Mouse (Mus musculus): ENCODE data around the gene Prelp. TPM values are rescaled to one million over a fixed set of nuclear protein-coding genes. Genes with fewer than 3 reads are reported as not detected.

The Prelp gene
- polyA plus RNA-seq, 1 experiment, result 4.3 TPM

DNA sequence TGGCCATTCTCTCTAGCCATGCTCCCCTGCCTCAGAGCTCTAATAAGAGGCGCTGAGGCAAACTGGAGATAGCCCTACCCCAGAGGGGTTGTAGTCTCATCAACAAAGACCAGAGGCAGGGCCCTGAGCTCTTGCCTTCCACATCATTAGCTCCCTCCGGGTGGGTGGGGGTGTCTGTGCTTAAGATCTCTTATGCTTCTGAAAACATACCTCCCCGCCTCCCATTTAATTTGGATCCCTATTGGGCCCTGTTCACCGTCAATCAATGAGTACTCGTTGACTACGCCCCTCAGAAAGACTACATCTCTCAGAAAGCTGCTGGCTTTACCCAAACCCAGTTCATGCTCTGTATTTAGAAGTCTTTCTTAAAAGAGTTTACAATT, 3.1 kb downstream of the Prelp start:
- H3K36me3 ChIP-seq (ENCODE audit: control insufficient read depth, insufficient read depth, low read length), result no peaks in the 10 kb centered on the region
- peaks cover 2% of the 10 kb centered on the region for H3K4me1 ChIP-seq (ENCODE audit: control insufficient read depth, insufficient read depth, low read length)
- no peak overlapping the region for H3K4me3 ChIP-seq (ENCODE audit: control insufficient read depth, low read depth, low read length)
- H3K27me3 ChIP-seq (ENCODE audit: control insufficient read depth, insufficient read depth, low read length), result no peaks in the 10 kb centered on the region
- no peak for TF ChIP-seq POLR2A (IDR thresholded peaks at IDR 0.05; ENCODE audit: control insufficient read depth, low read depth, low read length)
- TF ChIP-seq CTCF (IDR thresholded peaks at IDR 0.05; ENCODE audit: control insufficient read depth, insufficient read depth, insufficient replicate concordance, low read depth, low read length), result no peak
- H3K27ac ChIP-seq (ENCODE audit: control insufficient read depth, insufficient read depth, low read depth, low read length), result peak overlapping the region; percentile 79

DNA sequence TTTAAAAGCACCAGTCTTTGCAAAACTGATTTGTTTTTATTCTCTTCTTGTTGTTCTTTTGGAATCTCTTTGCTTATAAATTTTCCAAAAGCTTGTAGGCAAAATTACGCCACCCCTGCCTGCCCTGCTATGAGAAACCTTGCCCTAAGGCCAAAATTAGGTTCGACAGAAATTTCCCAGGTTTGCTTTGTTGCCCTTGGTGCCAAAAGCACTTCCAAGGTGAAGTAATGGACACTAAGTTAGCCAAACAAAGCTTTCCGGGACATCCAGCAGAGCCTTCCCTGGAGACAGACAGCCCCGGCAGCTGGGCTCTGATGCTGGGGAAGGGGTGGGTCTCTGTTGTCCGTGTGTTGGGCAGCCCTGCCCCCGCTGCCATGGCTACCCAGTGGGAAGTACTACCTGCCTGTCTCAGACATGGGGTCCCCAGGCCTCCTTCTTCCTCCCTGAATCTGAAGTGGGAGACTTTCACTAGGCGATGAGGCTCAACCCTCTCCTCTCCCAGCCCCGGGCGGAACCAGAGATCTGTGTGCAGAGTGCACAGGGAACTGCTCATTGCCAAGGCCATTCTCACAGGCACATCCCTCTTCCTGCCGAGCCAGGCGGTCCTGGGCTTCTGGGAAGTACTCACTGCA, 3.6 kb downstream of the Prelp start:
- Histone ChIP-seq H3K4me3 (ENCODE audit: control insufficient read depth, low read depth, low read length) (0 out of 2 replicates have a peak overlapping the region, but pooled peaks have one; percentile 21), H3K4me1 (ENCODE audit: control insufficient read depth, insufficient read depth, low read length) (peaks cover 2% of the 10 kb centered on the region), H3K27ac (ENCODE audit: control insufficient read depth, insufficient read depth, low read depth, low read length) (peak overlapping the region; percentile 79), H3K36me3 (ENCODE audit: control insufficient read depth, insufficient read depth, low read length) (no peaks in the 10 kb centered on the region), H3K27me3 (ENCODE audit: control insufficient read depth, insufficient read depth, low read length) (no peaks in the 10 kb centered on the region)
- TF ChIP-seq CTCF (IDR thresholded peaks at IDR 0.05; ENCODE audit: control insufficient read depth, insufficient read depth, insufficient replicate concordance, low read depth, low read length), result no peak
- peak; percentile 42 for TF ChIP-seq POLR2A (IDR thresholded peaks at IDR 0.05; ENCODE audit: control insufficient read depth, low read depth, low read length)

DNA sequence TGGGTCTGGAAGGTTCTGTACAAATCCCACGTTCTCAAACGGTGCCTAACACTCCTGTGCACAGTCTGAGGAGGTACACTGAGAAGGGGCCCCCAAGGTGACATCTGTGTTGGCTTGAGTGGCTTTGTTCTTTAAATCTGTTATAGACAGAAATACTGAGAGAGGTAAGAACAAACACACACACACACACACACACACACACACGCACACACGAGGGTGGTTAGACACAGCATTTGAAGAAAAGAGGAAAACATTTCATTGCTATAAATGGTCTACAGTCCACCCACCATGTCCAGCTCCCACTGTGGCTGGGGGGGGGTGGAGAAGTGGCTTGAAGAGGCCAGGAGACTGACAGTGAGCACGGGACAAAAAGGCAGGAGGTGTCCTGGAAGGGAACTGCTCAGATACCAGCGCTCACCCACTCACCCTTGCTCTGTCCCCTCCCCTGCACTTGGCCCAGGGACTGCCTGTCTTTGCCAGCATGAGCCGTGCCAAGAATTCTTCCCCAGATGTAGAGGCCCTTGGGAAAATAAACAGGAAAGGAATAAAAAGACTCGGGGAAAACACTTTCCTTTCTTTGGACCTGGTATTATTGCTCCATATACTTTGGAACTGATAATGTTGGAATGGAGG, 5.4 kb downstream of the Prelp start:
- H3K27me3 ChIP-seq (ENCODE audit: control insufficient read depth, insufficient read depth, low read length), result no peaks in the 10 kb centered on the region
- TF ChIP-seq CTCF (IDR thresholded peaks at IDR 0.05; ENCODE audit: control insufficient read depth, insufficient read depth, insufficient replicate concordance, low read depth, low read length) (no peak), POLR2A (IDR thresholded peaks at IDR 0.05; ENCODE audit: control insufficient read depth, low read depth, low read length) (no peak)
- H3K36me3 ChIP-seq (ENCODE audit: control insufficient read depth, insufficient read depth, low read length), result no peaks in the 10 kb centered on the region
- no peak overlapping the region for H3K4me3 ChIP-seq (ENCODE audit: control insufficient read depth, low read depth, low read length)
- peak overlapping the region; percentile 71 for H3K27ac ChIP-seq (ENCODE audit: control insufficient read depth, insufficient read depth, low read depth, low read length)
- peaks cover 2% of the 10 kb centered on the region for H3K4me1 ChIP-seq (ENCODE audit: control insufficient read depth, insufficient read depth, low read length)

DNA sequence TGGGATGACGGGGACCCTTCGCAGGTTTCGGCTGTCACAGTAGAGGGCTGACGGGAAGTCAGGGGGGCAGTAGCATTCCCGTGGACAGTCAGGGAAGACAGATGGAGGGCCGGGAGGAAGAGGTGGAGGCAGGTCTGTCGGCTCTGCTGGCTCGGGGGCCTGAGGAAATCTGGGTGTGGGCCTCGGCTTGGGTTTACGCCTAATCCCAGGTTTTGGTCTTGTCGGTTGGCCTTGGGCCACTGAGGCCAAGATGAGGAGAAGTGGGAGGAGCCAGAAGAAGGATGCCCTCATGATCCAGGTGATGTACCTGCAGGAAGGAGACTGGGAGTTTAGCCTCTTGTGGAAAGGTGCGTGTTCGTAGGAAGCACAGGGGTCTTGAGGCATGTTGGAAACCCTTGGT, 6.1 kb downstream of the Prelp start:
- TF ChIP-seq POLR2A (IDR thresholded peaks at IDR 0.05; ENCODE audit: control insufficient read depth, low read depth, low read length) (no peak), CTCF (IDR thresholded peaks at IDR 0.05; ENCODE audit: control insufficient read depth, insufficient read depth, insufficient replicate concordance, low read depth, low read length) (no peak)
- H3K36me3 ChIP-seq (ENCODE audit: control insufficient read depth, insufficient read depth, low read length), result no peaks in the 10 kb centered on the region
- no peak overlapping the region for H3K4me3 ChIP-seq (ENCODE audit: control insufficient read depth, low read depth, low read length)
- no peaks in the 10 kb centered on the region for H3K27me3 ChIP-seq (ENCODE audit: control insufficient read depth, insufficient read depth, low read length)
- no peak overlapping the region for H3K27ac ChIP-seq (ENCODE audit: control insufficient read depth, insufficient read depth, low read depth, low read length)
- peaks cover 2% of the 10 kb centered on the region for H3K4me1 ChIP-seq (ENCODE audit: control insufficient read depth, insufficient read depth, low read length)

DNA sequence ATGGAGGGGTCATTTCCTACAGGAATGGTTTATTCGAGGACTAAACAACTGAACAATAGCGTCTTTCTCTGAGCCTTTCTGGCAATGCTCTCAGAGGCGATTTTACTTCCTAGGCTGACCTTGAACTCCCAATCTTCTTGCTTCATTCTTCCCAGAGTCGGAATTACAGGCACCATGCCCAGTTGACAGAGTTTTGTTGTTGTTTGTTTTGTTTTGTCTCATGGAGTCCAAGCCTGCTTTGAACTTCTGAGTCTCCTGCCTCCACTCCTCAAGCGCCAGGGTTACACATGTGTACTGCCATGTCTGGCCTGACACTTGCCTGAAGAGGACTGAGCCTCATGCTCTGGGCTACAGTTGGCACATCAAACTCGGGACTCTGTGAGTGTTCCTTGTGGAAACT, 8.2 kb downstream of the Prelp start:
- Histone ChIP-seq H3K4me3 (ENCODE audit: control insufficient read depth, low read depth, low read length) (no peak overlapping the region), H3K36me3 (ENCODE audit: control insufficient read depth, insufficient read depth, low read length) (no peaks in the 10 kb centered on the region), H3K27me3 (ENCODE audit: control insufficient read depth, insufficient read depth, low read length) (no peaks in the 10 kb centered on the region), H3K4me1 (ENCODE audit: control insufficient read depth, insufficient read depth, low read length) (peaks cover 4% of the 10 kb centered on the region), H3K27ac (ENCODE audit: control insufficient read depth, insufficient read depth, low read depth, low read length) (peak overlapping the region; percentile 18)
- TF ChIP-seq CTCF (IDR thresholded peaks at IDR 0.05; ENCODE audit: control insufficient read depth, insufficient read depth, insufficient replicate concordance, low read depth, low read length), result no peak
- no peak for TF ChIP-seq POLR2A (IDR thresholded peaks at IDR 0.05; ENCODE audit: control insufficient read depth, low read depth, low read length)

DNA sequence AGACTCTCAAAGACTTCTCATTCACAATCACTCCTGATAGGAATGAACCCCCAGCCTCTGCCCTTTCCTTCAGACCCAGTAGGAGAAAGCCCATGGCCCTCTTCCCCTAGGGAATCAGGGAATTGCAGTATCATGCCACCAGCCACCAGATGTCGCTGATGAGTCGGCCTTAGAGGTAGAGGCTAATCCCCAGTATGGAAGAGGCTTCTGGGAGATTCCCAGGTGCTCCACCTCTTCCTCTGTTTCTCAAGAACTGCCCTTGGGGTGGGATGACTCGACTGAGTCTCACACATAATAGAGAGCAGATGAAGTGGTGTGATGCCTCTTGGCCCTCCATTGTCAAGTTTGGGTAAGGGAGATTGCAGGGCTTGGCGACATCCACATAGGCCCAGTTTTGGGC, 9.8 kb downstream of the Prelp start:
- H3K27ac ChIP-seq (ENCODE audit: control insufficient read depth, insufficient read depth, low read depth, low read length), result no peak overlapping the region
- peaks cover 10% of the 10 kb centered on the region for H3K4me1 ChIP-seq (ENCODE audit: control insufficient read depth, insufficient read depth, low read length)
- H3K27me3 ChIP-seq (ENCODE audit: control insufficient read depth, insufficient read depth, low read length), result no peaks in the 10 kb centered on the region
- peak; percentile 79; the same call in 1 of the 2 replicates for TF ChIP-seq CTCF (IDR thresholded peaks at IDR 0.05; ENCODE audit: control insufficient read depth, insufficient read depth, insufficient replicate concordance, low read depth, low read length)
- TF ChIP-seq POLR2A (IDR thresholded peaks at IDR 0.05; ENCODE audit: control insufficient read depth, low read depth, low read length), result no peak
- H3K4me3 ChIP-seq (ENCODE audit: control insufficient read depth, low read depth, low read length), result no peak overlapping the region
- no peaks in the 10 kb centered on the region for H3K36me3 ChIP-seq (ENCODE audit: control insufficient read depth, insufficient read depth, low read length)

DNA sequence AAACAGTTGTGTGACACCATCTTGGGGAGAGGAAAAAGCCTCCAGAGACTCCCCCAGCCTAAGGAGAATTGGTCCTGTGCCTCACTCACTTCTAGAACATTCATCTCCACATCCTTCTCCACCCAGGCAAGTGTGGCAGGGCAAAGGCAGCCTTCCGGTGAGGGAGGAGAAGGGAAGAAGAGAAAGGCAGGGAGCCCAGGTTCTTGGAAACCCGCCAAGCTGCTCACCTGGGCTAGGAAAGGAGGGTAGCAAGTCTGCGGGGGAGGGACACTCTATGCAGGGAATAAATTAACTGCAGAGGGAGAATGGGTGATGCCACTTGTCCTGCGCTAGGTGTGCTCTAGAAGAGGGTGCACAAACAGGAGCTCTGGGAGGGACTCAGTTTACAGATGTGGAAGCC, 10.2 kb downstream of the Prelp start:
- Histone ChIP-seq H3K4me3 (ENCODE audit: control insufficient read depth, low read depth, low read length) (no peak overlapping the region), H3K27ac (ENCODE audit: control insufficient read depth, insufficient read depth, low read depth, low read length) (no peak overlapping the region), H3K27me3 (ENCODE audit: control insufficient read depth, insufficient read depth, low read length) (no peaks in the 10 kb centered on the region), H3K4me1 (ENCODE audit: control insufficient read depth, insufficient read depth, low read length) (peaks cover 10% of the 10 kb centered on the region), H3K36me3 (ENCODE audit: control insufficient read depth, insufficient read depth, low read length) (no peaks in the 10 kb centered on the region)
- TF ChIP-seq POLR2A (IDR thresholded peaks at IDR 0.05; ENCODE audit: control insufficient read depth, low read depth, low read length) (no peak), CTCF (IDR thresholded peaks at IDR 0.05; ENCODE audit: control insufficient read depth, insufficient read depth, insufficient replicate concordance, low read depth, low read length) (no peak)

Data from testis, adult 2 months (tissue).